Mouse (Mus musculus): ENCODE results near the gene Cdh1.

DNA sequence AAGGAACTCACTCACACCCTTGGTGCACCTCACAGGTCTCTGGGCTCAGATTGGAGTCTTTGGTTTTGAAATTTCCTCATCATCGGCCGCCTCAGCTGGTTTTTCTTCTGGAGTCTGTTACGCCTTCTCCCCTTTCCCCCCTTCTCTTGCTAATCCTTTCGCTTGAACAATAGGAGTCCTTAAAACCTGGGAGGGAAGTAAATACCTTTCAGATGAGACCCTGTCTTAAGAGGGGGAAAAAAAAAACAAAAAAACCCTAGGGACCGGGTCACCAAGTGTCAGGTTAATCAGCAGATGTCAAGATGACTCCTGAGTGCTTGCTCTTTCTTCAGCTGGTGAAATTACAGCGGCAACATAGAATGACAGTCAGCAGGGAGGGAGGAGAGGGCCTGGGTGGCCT lies 14.0 kb downstream of the Cdh1 start:
- TF ChIP-seq POLR2A (IDR thresholded peaks at IDR 0.05; ENCODE audit: insufficient read depth, low read length) (no peak), CTCF (IDR thresholded peaks at IDR 0.05; ENCODE audit: low read depth, low read length) (no peak)

Data from ES-Bruce4 (cell line).